Mouse (Mus musculus): ENCODE measurements around the gene Gm6657.

Gm6657 gene

DNA sequence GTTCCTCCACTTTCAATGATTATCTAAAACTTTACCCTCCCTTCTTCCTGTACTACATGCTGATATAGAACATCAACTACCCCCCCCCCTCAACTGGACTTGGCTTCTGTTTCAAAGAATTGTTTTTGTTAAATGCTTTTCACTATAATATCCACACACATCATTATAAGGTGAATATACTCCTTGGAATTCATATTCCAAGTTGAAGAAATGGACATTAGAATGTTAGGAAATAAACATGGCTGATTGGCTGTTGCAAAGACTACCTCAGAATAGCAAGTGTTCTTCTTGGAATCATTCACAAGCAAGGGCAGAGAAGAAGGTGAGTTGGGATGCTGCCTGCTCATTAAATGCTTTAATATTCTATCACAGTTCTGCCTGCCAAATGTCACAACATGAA lies at the start of gene Gm6657:
Gene Gm6657, plus strand, starts transcription at position 301 of the 400 bp plus-strand sequence.
- no peak for DNase-seq (ENCODE audit: low spot score)

DNA sequence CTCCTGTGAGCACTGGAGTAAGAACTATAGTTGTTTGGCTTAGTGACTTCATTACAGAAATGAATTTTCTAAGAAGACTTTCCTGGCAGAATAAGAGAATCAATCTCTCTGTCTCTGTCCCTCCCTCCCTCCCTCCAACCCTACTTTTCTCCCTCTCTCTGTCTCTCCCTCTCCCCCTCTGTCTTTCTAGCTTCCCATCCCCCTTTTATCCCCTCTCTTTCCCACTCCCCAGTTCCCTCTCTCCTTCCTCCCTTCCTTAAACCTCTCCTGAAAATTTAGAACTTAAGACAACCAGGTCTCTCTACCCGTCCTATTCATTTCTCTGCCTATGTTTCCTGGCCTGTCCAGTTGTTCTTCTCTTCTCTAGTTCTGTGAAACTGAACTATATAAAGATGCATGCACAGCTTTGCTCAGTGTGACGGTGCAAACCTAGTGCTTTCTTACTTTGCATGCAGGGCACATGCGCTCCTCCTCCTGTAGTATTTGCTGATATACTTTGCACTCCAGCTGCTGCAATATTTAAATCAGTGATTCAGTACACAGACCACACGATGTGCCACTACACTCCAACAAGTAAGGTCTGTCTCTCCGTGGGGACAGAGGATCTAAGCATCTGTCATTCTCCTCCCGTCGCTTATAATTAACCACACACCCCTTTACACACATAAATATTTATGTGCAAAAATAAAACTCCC lies 40.6 kb upstream of the Gm6657 start:
- no peak for DNase-seq (ENCODE audit: low spot score)

DNA sequence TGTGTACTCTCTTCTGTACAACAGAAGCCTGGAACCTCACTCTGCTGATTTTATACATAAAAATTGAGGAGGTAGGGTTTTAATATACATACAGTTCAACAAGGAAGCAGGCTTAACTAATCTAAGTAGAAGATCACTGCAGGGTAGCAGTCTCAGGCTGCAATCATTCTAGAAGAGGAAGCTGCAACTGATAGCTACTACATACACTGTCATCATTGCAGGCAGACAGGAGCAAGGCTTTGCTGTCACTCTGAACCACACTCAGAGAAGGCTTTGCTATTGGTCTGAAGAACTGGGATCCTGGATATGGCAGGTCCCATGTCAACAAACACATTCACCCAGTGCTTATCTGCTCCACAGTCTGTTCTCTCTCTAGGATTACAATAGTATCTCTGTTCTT lies 23.9 kb upstream of the Gm6657 start:
- no peak for DNase-seq (ENCODE audit: low spot score)

DNA sequence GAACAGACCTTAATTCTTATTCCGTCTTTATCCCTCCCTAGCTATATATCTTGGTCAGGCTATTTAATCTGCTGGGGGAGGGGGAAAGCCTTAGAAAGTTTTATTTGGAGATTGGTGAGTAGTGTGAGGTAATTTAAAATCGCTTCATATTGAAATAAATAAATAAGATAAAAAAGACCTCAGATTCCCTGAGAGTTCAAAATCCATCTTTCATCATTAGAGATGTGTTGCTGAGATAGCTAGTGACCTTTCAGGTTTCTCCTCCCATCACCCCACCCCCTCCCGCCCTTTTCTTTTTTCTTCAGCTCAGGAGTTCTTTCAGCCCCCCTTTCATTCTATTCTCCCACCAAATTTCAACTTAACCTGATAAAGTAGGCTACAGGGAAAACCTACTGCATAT lies 20.1 kb upstream of the Gm6657 start:
- DNase-seq (ENCODE audit: low spot score) = no peak

DNA sequence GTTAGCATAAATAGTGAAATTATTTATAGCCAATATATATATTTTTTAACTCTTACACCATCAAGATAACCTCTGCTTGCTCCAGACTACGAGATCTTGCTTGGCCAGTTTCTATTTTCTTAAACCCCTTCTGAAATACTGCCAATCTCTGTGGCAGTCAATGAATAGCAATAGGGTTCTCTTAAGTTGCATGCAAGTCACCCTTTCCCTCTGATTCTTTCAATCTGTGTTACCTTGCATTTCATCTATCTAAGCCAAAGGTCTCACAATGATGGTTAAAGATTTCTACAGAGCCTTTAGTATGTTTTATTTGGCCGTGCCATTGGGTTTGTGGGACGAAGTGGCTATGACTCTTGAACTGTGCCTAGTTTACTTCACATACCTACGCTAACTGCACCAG lies 19.4 kb upstream of the Gm6657 start:
- DNase-seq (ENCODE audit: low spot score) = no peak

DNA sequence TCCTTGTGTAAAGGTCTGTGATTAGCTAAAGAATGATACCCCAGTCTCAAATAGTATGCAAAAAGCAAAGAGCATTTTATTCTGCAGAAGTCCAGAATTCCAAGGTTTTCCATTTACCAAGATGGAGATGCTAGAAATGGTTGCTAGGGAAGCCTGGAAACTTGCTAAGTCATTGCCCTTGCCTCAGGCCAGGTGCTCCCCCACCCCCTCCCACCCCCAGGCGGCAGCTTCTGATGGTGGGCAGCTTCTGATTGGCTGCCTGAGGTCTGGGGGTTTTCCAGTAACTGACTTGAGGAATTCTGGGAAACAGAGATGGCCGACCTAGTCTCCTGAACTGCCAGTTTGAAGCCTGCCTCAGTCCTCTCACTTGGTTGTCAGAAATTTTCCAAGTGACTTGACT lies 12.6 kb upstream of the Gm6657 start:
- DNase-seq (ENCODE audit: low spot score) = no peak

DNA sequence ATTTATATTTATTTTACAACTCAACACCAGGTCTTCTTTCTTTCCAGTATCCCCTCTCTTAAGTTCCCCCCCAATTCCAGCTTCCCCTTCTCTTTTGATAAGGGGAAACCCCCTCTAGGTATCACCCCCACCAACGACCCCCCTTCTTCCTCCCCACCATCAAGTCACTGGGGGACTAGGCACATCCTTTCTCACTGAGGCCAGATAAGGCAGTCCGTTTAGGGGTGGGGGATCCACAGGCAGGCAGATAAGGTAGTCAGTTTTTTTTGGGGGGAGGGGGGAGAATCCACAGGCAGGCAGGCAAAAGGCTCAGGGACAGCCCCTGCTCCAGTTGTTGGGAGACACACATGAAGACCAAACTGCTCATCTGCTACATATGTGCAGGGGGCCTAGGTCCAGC lies 1.3 kb downstream of the Gm6657 start:
- no peak for DNase-seq (ENCODE audit: low spot score)

DNA sequence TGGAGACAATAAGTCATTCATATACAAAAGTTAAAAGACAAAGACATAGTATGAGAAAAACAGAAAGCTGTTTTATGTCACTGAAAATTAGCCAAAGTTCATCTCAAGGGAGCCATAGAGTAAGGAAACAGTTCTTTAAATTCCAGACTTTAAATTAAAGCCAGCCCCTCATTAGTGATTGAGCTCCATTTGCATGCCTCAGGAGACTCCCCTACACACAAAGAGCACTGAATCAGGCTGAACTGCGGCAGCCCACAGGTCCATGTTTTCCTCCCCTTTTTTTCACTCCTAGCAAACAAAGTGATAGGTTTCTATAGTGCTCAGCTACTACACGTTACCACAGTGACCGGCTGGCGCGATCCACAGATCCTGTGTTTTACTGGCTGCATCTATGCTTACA lies 9.6 kb downstream of the Gm6657 start:
- no peak for DNase-seq (ENCODE audit: low spot score)

DNA sequence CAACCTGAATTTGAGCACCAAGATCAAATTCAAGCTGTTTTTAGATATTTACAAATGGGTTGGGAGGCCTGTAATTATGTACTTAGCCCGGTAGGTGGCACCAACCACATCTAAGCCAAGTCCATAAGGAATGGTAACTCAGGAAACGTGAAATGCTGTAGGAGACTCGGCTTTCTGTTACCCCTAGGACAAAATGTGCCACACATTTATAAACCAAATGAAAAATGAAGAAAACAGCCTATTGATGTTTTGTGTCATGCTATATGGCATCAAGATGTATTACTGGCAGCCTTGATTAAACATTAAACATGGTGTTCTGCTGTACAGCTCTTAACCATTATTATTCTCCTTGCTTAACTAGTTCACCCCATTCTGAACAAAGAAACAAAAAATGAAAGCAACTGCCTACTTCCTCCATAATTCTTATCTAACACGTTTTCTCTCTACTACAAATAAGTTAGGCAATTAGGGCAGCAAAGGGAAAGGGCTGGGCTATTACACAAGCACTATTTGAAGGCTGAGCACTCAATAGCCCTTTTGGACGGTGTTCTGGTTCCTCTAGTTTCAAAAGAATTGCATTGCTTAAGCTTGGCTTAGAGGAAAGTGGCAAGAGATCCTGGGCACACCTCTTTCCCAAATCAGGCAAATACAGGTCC lies 12.0 kb downstream of the Gm6657 start:
- DNase-seq (ENCODE audit: low spot score) = peak; percentile 86

DNA sequence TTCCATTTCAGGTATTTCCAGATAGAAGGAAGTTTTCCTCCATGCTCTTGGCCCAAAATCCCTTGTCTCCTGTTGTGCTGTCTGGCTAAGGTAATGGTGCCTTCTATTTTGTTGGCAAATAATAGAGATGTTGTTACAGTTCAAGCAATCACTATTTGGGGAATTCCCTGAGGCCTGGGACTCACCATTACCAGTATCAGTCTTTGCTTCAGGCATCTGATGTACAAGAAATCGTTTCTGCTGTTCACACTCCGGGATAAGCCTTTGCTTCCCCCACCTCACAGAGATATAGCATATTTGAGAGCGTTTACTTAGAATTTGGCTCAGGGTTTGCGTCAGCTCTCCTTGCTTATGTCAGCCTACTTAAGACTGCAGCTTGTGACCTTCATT lies 12.5 kb downstream of the Gm6657 start:
- DNase-seq (ENCODE audit: low spot score) = no peak

DNA sequence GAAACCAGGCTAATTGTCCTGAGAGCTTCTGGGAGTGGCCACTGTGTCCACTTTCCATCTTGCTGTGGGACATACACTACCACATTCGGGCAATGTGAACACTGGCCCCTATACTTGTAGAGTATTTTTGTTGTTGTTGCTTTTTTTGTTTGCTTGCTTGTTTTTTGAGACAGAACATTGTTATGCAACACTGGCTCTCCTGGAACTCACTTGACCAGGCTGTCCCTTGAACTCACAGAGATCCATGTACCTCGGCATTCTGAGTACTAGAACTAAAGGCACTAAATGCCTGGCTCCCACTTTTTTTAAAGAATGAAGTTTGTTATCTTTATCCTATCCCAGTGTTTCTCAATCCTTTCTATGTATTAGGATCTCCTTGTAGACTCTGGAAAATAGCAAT lies 15.8 kb downstream of the Gm6657 start:
- DNase-seq (ENCODE audit: low spot score) = no peak

DNA sequence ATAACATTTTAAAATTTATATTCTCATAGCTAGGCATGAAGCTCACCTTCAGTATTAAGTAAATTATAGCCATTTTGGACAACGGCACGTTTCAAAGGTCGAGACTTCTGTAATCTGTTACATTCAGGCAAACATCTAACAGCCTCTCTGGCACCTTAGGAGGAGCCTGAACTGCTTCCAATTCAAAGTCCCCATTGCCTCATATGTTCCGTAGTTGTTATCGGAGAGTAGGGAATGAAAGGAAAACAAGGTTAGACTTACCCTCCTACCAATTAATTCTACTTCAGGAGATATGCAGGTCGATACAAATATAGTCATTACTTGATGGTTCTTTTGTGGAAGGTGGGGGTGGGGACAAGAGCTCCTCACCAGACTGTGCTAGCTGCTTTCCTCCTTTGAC lies 21.4 kb downstream of the Gm6657 start:
- no peak for DNase-seq (ENCODE audit: low spot score)

DNA sequence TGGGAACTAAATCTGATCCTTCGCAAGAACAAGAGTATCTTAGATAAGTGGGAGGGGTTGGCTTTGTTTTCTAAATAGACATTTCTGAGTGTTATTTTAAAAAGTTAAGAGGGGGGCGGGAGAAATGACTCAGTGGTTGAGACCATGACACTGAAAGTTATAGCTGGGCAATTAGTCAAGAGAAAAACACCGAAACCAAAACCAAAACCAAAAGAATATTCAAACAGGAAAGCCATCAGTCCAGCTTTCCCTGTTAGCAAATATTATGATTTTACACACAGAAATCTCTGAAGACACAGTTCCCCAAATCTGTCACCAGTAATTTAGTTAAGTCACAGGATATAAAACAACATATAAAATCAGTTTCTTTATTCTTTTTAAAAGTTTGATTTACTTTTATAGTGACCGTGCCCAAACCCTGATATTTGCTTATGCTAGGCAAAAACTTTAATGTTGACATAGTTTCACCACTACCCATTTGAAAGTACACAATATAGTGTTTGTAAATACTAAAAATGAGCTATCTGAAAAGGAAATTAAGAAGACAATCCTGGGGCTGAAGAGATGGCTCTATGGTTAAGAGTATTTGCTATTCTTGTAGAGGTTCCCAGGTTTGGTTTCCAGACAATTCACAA lies 25.3 kb downstream of the Gm6657 start:
- DNase-seq (ENCODE audit: low spot score) = peak; percentile 34

DNA sequence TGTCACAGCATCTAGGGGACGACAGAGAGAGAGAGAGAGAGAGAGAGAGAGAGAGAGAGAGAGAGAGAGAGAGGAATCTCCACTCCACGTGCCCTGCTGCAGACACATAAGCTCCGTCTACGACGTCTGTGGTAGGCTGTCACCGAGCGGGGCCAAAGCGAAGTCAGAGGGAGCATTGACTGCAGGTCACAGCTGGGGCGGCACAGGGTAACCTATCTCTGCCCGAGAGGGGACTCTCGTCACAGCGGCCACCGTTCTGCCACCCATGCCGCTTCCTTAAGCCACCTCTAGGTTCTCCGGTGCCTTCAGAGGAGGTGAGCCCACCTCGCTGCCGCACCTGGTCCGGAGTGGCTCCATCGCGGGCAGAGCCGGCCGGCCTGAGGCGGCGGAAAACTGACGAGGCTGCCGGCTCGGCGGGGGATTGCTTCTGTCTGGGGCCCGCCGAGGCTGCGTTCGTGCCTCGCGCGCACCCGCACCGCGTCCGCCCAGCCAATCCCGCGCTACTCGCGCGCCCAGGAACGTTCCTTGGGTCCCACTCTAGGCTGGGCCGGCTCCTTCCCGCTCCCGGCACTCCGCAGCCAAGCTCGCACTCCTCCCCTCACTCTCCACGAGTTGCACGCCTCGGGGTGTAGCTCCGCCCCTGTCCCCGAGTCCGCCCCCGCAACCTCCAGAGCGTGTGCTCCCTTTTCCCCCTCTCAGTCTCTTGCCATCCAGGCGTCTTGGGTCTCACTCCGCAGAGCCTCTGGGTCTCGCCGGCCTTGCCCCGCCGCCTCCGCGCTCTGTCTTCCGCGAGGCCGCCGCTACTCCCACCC lies 31.9 kb downstream of the Gm6657 start, which contains the start of gene Gphn:
Gene Gphn, plus strand, starts transcription at position 673 of the 812 bp plus-strand sequence.
- DNase-seq (ENCODE audit: low spot score) = peak; percentile 86

DNA sequence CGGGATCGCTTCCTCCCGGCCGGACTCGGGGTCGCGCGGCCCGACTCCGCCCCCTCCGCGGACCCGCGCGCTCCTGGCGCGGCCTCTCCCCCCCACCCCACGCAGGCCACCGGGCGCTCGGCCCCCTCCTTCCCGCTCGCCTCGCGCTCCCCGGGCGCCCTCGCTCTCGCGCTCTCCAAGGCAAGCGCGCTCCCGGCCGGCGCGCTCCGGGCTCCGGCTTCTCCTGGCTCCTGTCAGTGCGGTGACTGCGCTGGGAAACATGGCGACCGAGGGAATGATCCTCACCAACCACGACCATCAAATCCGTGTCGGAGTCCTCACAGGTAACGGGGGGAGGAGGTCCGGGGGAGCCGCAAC lies 32.5 kb downstream of the Gm6657 start:
- DNase-seq (ENCODE audit: low spot score) = peak; percentile 85

DNA sequence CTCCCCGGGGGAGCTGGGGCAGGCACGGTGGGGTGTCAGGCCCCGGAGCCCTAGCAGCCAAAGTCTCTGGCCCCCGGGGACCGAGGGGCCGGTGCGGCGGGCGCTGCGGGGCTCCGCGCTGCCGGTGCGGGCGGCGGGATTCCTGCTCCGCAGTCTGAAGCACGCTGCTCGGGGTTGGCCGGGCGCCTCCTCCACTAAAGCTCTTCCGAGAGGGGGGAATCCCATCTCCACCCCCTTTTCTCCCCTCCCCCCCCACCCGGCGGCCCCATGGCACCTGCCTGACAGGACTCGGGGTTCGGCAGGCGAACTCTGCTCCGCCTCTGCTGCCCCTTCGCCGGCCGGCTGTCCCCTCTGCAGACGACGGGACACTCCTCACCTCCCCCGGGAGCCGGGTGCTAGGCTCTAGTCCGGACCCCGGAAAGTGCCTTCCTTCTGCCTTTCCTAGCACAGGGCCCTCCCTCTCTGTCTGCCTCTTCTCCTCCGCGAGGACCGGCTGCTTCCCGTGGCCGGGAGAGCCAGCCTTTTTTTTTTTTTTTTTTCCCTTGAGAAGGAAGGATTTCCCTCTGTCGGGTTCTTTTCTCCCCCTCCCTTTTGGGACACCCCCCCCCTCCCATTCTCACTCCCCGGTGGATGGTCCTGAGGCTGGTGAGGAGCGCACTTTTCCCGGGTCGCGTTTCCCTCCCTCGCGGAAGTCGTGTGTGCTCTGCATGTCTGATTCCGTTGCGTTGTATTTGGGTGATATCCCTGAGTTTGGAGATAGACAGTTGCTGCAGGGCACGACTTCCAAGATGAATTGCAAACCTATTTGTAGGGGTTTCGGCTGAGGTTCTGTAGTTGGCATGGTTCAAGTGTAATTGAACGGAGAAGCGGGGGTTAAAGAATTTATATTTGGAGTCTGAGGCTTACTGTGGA lies 33.2 kb downstream of the Gm6657 start:
- peak; percentile 47 for DNase-seq (ENCODE audit: low spot score)

DNA sequence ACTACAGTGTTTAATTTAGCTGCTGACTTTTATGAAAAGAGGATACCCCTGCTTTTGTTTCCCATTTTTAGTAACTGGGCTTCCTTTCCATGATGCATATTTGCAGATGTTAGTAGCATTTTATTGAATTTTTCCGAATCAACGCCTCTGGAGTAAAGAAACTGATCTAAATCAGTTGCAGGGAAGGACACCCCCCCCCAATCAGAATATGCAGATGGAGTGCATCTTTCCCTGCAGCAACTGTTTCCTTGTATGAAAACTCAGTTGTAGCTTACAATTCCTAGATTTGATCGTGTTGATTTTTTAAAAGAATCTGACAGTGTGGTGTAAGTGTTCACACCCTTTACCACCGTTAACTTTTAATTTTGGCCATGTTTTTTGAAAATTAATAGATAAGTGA lies 34.1 kb downstream of the Gm6657 start:
- DNase-seq (ENCODE audit: low spot score) = no peak

DNA sequence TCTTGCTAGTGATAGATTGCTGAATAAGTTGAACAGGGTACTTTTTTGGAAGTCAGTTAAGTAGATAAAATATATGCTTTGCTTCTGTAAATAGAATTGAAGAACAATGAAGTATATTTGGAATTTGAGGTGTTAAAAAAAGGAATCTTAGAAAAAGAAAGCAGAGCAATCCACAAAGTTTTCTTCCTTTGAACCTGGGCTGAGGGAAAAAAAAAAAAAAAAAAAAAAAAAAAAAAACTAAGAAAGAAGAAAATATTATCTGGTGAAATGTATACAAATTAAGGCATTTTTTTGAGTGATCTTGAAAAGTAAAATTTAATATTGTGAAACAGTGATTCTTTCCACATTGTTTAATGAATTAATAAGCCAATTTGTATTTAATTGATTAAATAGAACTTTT lies 38.5 kb downstream of the Gm6657 start:
- no peak for DNase-seq (ENCODE audit: low spot score)

DNA sequence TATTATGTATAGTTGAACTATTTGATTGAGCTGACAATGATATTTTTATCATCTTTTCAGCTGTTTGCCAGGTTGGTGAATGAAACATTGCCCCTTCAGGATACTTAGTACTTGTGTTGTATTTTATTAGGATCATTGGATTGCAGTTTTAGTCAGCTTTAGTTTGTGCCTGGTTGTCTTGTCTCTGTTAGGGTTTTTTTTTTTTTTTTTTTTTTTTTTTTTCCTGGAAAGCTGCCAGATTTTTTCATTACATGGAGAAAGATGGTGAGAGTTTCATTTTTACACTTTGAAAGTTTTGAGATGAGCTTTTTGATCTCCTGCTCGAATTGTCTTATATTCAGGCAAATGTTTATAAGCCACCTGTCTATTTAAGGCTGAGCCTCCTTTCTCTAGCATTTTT lies 54.3 kb downstream of the Gm6657 start:
- peak; percentile 71 for DNase-seq (ENCODE audit: low spot score)

DNA sequence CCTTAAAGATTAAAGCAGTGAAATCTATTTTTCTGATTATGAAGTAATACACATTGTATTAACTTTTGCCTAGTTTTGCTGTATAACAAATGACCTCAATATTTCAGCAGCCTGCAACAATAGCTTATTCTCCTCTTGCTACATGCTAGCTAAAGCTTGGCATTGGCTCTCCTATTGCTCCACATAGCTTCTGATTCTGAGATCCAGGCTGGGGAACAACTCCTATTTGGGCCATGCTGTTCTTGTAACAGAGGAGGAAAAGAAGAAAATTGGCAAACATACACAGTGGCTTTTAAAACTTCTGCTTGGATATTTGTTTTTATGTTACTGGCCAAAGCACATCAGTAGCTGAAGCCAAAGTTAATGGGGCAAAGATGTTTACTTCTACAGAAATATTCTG lies 55.1 kb downstream of the Gm6657 start:
- peak; percentile 96 for DNase-seq (ENCODE audit: low spot score)
